Mouse (Mus musculus): Measurements from ENCODE around the gene Prom2. TPM values are rescaled to one million over a fixed set of nuclear protein-coding genes. Genes with fewer than 3 reads are reported as not detected.
A peak's percentile ranks its signal among the peaks of the same experiment; 100 is the strongest.

Prom2 gene
- polyA plus RNA-seq (2015; fragmentation: Nextera tagmentation; extraction: Ambion mirVana), result 1.8 and 2.3 TPM in 2 replicates

GRCm38 (mm10) chr2:127541185-127541584 is at the start of gene Prom2:
Prom2 (minus strand) TSS chr2:127541467.
- Histone ChIP-seq H3K9me3 (no peaks in the 10 kb centered on the region), H3K4me2 (replicated peaks) (peak within 1 kb of the TSS; percentile 40), H3K27me3 (peaks cover 83% of the 10 kb centered on the region), H3K4me1 (no peaks in the 10 kb centered on the region), H3K36me3 (no peaks in the 10 kb centered on the region), H3K9ac (0 out of 2 replicates have a peak within 1 kb of the TSS, but pooled peaks have one; percentile 39), H3K4me3 (peak within 1 kb of the TSS; percentile 22), H3K27ac (no peak within 1 kb of the TSS)
- ATAC-seq (ENCODE audit: low FRiP score, low read depth), result no peak
- WGBS, result under 1% methylated on average over 24 of the region's 29 CpGs

- 68% methylated on average over 4 of the region's 4 CpGs for WGBS
- H3K27ac ChIP-seq, result no peak overlapping the region
Observed at GRCm38 (mm10) chr2:127590840-127591239, 49.6 kb upstream of the Prom2 start.

GRCm38 (mm10) chr2:127590204-127590603 is 48.9 kb upstream of the Prom2 start:
- WGBS, result 64% methylated on average over 15 of the region's 15 CpGs
- Histone ChIP-seq H3K4me2 (replicated peaks) (peak overlapping the region; percentile 27), H3K4me1 (peaks cover 31% of the 10 kb centered on the region), H3K27ac (no peak overlapping the region), H3K36me3 (peaks cover 38% of the 10 kb centered on the region), H3K27me3 (no peaks in the 10 kb centered on the region), H3K9me3 (no peaks in the 10 kb centered on the region), H3K4me3 (no peak overlapping the region), H3K9ac (no peak overlapping the region; the same call in 1 of the 2 replicates)
- ATAC-seq (ENCODE audit: low FRiP score, low read depth), result no peak

More at GRCm38 (mm10) chr2:127590840-127591239, 49.6 kb upstream of the Prom2 start:
- ATAC-seq (ENCODE audit: low FRiP score, low read depth), result no peak
- H3K36me3 ChIP-seq, result peaks cover 44% of the 10 kb centered on the region
- no peak overlapping the region for H3K4me3 ChIP-seq
- no peaks in the 10 kb centered on the region for H3K9me3 ChIP-seq
- H3K9ac ChIP-seq, result no peak overlapping the region; the same call in 1 of the 2 replicates
- peaks cover 31% of the 10 kb centered on the region for H3K4me1 ChIP-seq
- no peaks in the 10 kb centered on the region for H3K27me3 ChIP-seq
- peak overlapping the region; percentile 27; the same call in 1 of the 2 replicates for H3K4me2 ChIP-seq (replicated peaks)

DNA sequence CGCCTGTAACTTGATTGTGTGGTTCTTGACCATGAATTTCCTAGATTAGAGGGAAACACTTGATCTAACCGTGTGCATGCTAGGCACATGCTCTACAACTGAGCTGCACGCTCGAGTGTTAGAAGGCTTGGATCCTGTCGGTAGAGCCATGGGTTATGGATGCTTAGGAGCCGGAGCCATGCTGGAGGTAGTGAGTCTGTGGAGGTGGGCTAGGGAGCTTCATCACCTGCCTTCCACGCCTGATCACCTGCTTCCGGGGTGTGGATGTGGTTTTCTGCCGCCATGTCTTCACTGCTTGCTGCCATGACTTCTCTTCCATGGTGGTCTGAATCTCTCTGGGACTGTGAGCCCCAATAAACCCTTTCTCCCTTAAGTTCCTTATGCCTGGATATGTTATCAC is 47.6 kb upstream of the Prom2 start:
- Histone ChIP-seq H3K27me3 (no peaks in the 10 kb centered on the region), H3K9me3 (no peaks in the 10 kb centered on the region), H3K36me3 (peaks cover 25% of the 10 kb centered on the region), H3K4me3 (no peak overlapping the region), H3K4me2 (replicated peaks) (peak overlapping the region; percentile 85; the same call in 1 of the 2 replicates), H3K9ac (no peak overlapping the region), H3K27ac (no peak overlapping the region), H3K4me1 (peaks cover 38% of the 10 kb centered on the region)
- WGBS, result 89% methylated on average over 9 of the region's 9 CpGs
- ATAC-seq (ENCODE audit: low FRiP score, low read depth), result no peak

DNA sequence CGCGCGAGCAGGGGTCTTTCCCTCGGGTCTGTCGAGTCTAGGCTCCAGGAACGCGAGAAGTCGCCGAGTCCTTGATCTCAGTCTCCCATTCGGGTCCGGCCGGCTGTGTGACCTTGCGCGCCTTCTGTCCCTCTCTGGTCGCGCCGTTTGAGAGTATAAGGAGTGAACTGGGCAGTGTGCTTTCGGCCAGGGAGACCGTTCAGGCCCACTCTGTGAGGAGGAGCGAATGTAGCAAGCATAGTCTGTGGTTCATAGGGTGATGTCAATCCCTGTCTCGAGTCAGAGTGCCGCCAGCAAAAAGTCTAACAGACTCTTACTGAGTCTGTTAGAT is 46.2 kb upstream of the Prom2 start:
- Histone ChIP-seq H3K27ac (peak overlapping the region; percentile 74; the same call in 1 of the 2 replicates), H3K4me2 (replicated peaks) (peak overlapping the region; percentile 85), H3K27me3 (no peaks in the 10 kb centered on the region), H3K36me3 (peaks cover 11% of the 10 kb centered on the region), H3K9me3 (no peaks in the 10 kb centered on the region), H3K4me1 (peaks cover 38% of the 10 kb centered on the region), H3K4me3 (peak overlapping the region; percentile 95), H3K9ac (peak overlapping the region; percentile 86)
- under 1% methylated on average over 22 of the region's 22 CpGs for WGBS
- no peak for ATAC-seq (ENCODE audit: low FRiP score, low read depth)

GRCm38 (mm10) chr2:127586694-127587513 is 45.6 kb upstream of the Prom2 start, which contains the start of the genes Zfp661 and Mrps5:
Zfp661 (minus strand) TSS chr2:127587094.
Mrps5 (plus strand) TSS chr2:127587222.
- Histone ChIP-seq H3K9ac (peak within 1 kb of the TSS; percentile 86), H3K9me3 (no peaks in the 10 kb centered on the region), H3K4me2 (replicated peaks) (peak within 1 kb of the TSS; percentile 85), H3K27me3 (no peaks in the 10 kb centered on the region), H3K4me3 (peak within 1 kb of the TSS; percentile 95), H3K36me3 (peaks cover 5% of the 10 kb centered on the region; the same call in 1 of the 2 replicates), H3K27ac (peak within 1 kb of the TSS; percentile 74; the same call in 1 of the 2 replicates), H3K4me1 (peaks cover 38% of the 10 kb centered on the region)
- WGBS, result 5% methylated on average over 39 of the region's 39 CpGs
- peak; percentile 61; the same call in 1 of the 2 replicates for ATAC-seq (ENCODE audit: low FRiP score, low read depth)

- H3K27me3 ChIP-seq, result no peaks in the 10 kb centered on the region
- peaks cover 6% of the 10 kb centered on the region; the same call in 1 of the 2 replicates for H3K36me3 ChIP-seq
- H3K27ac ChIP-seq, result no peak overlapping the region
- under 1% methylated on average over 24 of the region's 24 CpGs for WGBS
- H3K9ac ChIP-seq, result peak overlapping the region; percentile 72
- peak overlapping the region; percentile 61 for H3K4me3 ChIP-seq
- no peaks in the 10 kb centered on the region for H3K9me3 ChIP-seq
- H3K4me1 ChIP-seq, result peaks cover 24% of the 10 kb centered on the region
- peak; percentile 88 for ATAC-seq (ENCODE audit: low FRiP score, low read depth)
- peak overlapping the region; percentile 71 for H3K4me2 ChIP-seq (replicated peaks)
Observed at GRCm38 (mm10) chr2:127584436-127584858, 43.2 kb upstream of the Prom2 start.

DNA sequence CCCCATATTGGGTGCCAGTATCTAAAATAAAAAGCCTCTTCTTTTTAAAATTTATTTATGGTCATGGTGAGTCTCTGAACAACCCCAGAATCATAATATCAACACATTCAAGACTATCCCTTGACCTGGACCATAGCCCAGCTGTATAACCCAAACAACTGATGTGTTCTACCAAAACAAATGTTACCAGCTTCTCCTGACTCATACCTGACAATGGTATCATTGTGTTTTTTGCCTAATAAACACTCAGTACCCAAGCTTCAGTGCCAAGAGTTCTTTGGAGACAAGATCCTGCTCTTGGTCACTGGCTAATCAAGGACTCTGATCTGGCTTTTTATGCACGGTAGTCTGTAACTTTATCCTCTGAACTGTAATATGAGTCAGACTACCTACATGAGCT is 32.1 kb upstream of the Prom2 start:
- no peak overlapping the region for H3K9ac ChIP-seq
- H3K36me3 ChIP-seq, result peaks cover 25% of the 10 kb centered on the region
- no peaks in the 10 kb centered on the region for H3K27me3 ChIP-seq
- H3K27ac ChIP-seq, result no peak overlapping the region
- no peaks in the 10 kb centered on the region for H3K4me1 ChIP-seq
- WGBS, result 51% methylated on average over 1 of the region's 1 CpGs
- H3K9me3 ChIP-seq, result peaks cover 7% of the 10 kb centered on the region; the same call in 1 of the 2 replicates
- H3K4me3 ChIP-seq, result no peak overlapping the region
- H3K4me2 ChIP-seq (replicated peaks), result no peak overlapping the region
- ATAC-seq (ENCODE audit: low FRiP score, low read depth), result no peak

DNA sequence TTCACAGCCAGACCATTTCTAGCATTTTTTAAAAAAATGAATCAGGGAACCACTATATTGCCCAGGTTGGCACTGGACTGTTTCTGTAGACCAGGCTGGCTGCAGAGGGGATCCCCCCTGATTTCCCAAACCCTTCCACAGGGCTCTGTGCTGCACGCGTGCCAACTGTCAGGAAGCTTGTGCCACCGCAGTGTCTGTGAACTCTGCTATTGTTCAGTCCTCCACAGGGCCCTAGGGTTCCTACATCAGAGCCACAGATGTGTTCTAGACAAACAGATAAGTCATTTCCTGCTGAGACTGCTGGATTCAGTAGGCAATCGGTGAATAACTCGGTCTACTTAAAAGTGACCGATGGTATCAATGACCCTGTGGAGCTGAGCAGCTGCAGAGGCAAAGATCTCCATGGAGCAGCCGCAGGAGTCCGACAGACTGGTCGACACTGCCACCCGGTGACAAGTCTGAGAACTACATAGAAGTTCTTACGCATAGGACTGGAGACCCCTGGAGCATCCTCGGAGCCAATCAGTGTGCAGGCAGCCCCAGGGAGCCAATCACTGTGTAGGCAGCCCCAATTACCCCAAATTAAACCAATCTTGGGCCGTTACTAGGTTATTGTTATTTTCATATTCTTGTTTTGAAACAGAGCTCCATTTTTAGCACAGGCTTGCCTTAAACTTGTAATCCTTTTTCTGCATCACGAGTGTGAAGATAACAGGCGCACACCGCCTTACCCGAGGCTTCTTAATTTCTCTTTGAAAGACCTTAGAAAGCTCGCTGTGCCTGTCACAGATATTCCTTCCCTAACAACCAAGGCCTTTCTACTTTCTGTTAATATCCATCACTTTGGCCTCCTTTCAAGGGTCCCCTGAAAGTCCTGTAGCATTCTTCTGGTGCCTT is 18.1 kb upstream of the Prom2 start:
- peaks cover 17% of the 10 kb centered on the region; the same call in 1 of the 2 replicates for H3K27me3 ChIP-seq
- 17% methylated on average over 18 of the region's 18 CpGs for WGBS
- no peaks in the 10 kb centered on the region for H3K9me3 ChIP-seq
- no peak overlapping the region for H3K9ac ChIP-seq
- no peaks in the 10 kb centered on the region for H3K36me3 ChIP-seq
- ATAC-seq (ENCODE audit: low FRiP score, low read depth), result peak; percentile 97
- 0 out of 2 replicates have a peak, but pooled peaks cover 3% of the 10 kb centered on the region for H3K4me1 ChIP-seq
- H3K4me3 ChIP-seq, result peak overlapping the region; percentile 21
- H3K4me2 ChIP-seq (replicated peaks), result peak overlapping the region; percentile 48
- H3K27ac ChIP-seq, result no peak overlapping the region

DNA sequence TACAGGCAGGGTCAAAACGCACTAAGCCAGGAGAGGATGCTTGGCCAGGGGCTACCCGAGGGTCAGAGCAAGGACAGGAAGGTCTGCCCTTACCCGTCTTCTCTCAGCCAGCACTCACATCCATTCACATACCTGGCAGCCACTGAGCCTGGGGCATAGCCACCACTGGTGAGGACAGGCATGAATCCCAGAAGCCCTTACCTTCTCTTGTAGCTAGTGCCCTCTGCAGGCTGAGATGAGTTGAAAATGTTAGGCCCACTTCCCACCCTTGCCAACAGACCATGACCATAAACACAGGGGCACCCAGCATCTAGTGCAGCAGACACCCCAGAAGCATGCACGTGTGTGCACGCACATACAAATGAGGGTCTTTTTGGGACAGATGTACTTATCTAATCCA is 9.8 kb upstream of the Prom2 start:
- Histone ChIP-seq H3K27ac (no peak overlapping the region), H3K4me2 (replicated peaks) (no peak overlapping the region), H3K4me3 (no peak overlapping the region), H3K9me3 (no peaks in the 10 kb centered on the region), H3K27me3 (0 out of 2 replicates have a peak, but pooled peaks cover 4% of the 10 kb centered on the region), H3K36me3 (no peaks in the 10 kb centered on the region), H3K9ac (no peak overlapping the region), H3K4me1 (no peaks in the 10 kb centered on the region)
- ATAC-seq (ENCODE audit: low FRiP score, low read depth), result no peak
- WGBS, result 45% methylated on average over 5 of the region's 5 CpGs

DNA sequence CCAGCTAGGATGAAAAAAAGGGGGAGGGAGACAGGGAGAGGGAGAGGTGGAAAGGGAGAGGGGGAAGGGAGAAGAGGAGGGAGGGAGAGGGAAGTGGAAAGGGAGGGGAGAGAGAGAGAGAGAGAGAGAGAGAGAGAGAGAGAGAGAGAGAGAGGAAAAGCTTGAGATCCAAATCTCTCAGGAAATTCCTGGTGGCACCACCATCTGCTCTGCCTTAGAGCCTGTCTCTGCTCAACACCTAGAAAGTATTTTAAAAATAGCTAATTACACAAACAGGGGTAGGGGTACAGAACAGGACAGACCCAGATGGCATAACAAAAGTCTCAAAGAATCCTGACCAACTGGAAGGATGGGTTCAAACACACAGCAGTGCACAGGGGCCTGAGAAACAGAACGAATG is 9.2 kb upstream of the Prom2 start:
- H3K9me3 ChIP-seq, result no peaks in the 10 kb centered on the region
- H3K36me3 ChIP-seq, result no peaks in the 10 kb centered on the region
- WGBS, result 58% methylated on average over 1 of the region's 1 CpGs
- ATAC-seq (ENCODE audit: low FRiP score, low read depth), result no peak
- H3K4me1 ChIP-seq, result no peaks in the 10 kb centered on the region
- 0 out of 2 replicates have a peak, but pooled peaks cover 4% of the 10 kb centered on the region for H3K27me3 ChIP-seq
- no peak overlapping the region for H3K9ac ChIP-seq
- H3K27ac ChIP-seq, result no peak overlapping the region
- H3K4me3 ChIP-seq, result no peak overlapping the region
- H3K4me2 ChIP-seq (replicated peaks), result no peak overlapping the region
